Mouse (Mus musculus) ovary, postnatal 36 days (tissue): ENCODE data around the gene Grhpr.
"Not testable (repeated sequence)": the region's sequence is repeated elsewhere in the genome, so short reads cannot be mapped to it uniquely, and the experiment has no call there.

Source experiments
- DNase-seq: peaks from one replicate; pipeline ENCODE4 v3.0.0; 2022; ENCODE audit warnings: low spot score, mixed read lengths

The Grhpr gene

GRCm38 (mm10) chr4:45015615-45016014 lies 34.4 kb downstream of the Grhpr start:
- no peak for DNase-seq

DNA sequence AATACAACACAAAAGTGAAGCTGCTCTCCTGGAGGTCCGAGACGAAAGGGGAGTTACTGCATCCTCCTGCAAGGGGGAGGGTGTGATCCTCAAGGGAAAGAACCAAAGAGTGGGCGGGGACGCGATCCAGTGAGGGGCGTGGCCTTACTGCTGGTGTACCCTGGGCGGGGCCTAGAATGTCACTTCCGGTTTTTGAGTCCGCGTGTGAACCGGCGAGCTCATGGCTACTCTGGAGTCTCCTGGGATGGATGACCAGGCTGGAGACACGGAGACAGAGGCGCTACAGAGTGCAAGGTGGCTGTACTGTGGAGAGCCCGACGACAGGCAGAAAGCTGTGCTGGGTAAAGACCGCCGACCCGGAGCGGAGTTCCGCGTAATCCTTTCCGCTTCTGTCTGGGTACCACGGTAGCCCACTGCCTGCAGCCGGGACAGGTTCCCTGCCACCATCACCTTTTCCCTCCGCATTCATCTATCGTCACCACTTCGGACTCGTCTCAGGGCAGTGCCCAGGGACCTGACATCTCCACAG lies 37.3 kb downstream of the Grhpr start, which contains the start of gene Polr1e:
Gene Polr1e (plus strand): TSS at position 132 of the 529 bp plus-strand sequence.
- DNase-seq = peak; percentile 91

DNA sequence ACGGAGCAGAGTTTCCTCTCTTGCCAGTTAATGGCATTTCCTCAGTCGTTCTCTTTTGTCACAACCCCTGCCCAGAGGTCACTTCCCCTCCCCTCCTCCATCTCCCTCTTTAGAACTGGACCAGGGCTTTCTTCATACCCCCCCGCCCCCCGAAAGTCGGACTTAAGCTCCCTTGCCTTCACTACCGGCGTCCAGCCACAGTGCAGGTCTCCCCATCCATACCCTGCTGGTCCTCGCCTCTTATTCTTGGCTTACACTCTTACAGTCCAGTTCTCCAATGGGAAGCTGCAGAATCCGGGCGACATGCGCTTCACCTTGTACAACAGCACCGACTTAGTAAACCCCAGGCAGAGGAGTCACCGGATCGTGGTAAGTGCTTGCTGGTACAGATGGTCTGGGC lies 37.8 kb downstream of the Grhpr start:
- DNase-seq = no peak

DNA sequence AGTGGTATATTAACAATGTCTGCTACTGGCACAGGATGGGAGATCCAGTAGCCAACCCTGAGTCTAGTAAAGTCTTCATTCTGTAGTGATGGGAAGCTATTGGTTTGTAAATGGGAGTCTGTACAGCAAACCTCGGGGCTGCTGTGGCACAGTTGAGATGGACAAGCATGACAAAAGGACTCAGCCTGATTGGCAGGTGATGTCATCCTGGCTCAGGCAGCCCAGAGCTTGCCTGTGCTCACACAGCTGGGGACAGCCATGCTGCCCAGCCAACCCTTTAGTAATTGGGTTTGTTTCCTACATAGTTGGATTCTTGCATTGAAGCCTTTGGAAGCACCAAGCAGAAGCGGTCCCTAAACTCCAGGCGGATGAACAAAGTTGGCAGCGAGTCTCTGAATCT lies 45.3 kb downstream of the Grhpr start:
- no peak for DNase-seq

GRCm38 (mm10) chr4:45032586-45032985 lies 51.4 kb downstream of the Grhpr start:
- no peak for DNase-seq

DNA sequence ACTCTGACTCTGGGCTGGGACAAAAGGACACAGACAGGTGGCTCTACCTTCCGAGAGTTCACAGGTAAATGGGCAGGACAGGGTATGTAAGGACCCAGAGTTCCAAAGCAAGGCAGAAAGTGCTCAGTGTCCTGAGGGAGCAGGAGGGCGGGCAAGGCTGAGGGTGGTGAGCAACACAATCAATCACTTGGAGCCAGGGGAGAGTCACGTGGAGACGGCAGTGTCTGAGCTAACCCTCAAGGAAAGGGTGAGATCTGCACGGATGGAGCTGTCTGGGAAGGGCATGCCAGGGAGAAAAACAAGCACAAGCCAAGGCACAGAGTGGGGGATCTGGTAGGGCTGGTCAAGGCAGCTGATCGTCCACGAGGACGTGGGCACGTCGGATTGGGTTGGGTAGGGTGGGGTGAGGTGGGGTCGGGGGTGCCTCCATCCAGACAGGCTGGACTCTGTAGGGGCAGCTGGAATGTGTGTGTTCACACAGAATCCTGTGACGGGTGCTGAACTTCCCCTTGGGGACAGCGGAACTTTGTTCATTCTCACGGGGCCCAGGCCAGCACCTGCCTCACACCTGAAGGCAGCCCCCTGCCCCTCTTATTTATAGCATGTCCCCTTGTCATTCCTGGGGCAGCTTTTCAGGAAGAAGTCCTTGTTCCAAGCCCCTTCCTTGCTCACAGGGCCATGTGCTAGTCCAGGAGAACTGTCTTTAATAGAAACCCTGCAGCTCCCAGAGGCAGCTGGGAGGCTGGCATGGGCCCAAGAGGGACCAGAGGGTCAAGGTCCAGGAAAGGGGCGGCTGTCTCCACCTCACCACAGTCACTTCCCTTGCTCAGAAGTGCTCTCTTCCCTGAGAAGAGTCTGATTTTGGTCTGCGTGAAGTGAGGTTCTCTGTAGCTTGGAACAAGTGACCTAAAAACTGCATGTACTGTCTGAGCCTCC lies 53.8 kb downstream of the Grhpr start:
- DNase-seq = peak; percentile 46

DNA sequence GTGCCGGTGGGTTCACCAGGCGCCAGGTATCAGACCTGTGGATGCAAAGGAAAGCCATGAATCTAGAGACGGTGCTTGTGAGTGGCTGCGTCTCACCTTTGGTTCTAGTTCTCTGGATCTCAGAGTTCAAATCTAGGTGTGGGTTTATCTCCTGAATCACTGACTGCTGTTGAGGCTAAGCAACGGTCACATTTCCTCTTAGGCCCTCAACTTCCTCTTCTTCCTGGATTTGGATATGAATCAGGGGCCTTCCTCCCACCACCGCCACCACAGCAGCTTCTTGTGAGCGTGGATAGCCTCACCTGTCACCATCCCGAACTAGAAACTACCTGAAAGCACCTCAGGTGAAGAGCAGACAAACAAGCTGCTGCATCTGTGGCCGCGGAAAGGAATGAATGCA lies 54.9 kb downstream of the Grhpr start:
- DNase-seq = no peak

GRCm38 (mm10) chr4:45036571-45036970 lies 55.4 kb downstream of the Grhpr start:
- no peak for DNase-seq

DNA sequence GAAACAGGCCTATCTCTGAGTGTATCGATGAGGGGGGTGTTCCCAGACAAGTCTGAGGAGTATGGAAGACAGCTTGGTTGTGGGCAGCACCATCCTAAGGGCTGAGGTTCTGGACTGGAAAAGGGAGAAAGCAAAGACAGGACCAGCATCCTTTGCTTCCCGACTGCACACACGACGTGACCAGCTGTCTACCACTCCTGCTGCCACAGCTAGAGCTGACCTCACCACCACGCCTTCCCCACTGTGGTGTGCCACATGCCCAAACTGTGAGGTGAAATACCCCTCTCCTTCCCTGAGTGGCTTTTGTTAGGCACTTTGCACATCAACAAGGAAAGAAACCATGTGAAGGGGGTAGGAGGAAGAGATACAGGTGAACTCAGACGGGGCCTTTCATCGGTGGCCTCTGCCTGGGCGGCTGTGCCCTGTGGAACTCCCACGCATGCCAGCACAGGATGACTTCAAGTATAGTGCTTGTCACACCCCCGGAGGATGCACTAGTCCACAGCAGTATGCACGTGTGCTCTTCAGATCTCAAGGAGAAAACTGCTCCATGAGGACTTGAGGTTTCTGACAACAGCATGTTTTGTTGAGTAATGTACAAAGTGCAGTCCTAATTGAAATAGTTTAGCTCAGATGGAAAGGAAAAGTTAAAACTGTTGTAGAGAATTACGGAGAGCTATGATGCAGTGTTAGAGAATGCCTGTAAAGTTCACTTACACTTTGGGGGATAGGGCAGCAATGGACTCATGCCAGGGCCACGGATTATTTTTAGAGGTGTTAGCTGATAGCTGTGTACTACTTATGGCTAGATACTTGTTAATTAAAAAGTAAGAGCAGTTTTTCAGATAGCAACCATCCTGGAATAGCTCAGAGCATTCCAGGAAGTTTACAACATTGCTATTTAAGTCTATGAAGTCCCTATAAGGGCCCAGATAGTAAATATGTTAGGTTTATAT lies 56.5 kb downstream of the Grhpr start:
- no peak for DNase-seq

- DNase-seq = not testable (repeated sequence)
Observed at GRCm38 (mm10) chr4:45038879-45039278, 57.7 kb downstream of the Grhpr start.

- not testable (repeated sequence) for DNase-seq
Observed at GRCm38 (mm10) chr4:45039546-45039945, 58.4 kb downstream of the Grhpr start.
